Mouse (Mus musculus) cerebellum, postnatal 36 days (tissue): Measurements from ENCODE around the gene Baiap2.

Experiments used
- DNase-seq, 2 experiments: peaks; one replicate each; pipeline ENCODE4 v3.0.0; 2021 to 2022; ENCODE audit warnings: mixed read lengths in 2 of 2

The Baiap2 gene

GRCm38 (mm10) chr11:120014758-120015157 lies 72.2 kb downstream of the Baiap2 start:
- no peak for DNase-seq

GRCm38 (mm10) chr11:120017011-120017410 lies 74.4 kb downstream of the Baiap2 start:
- no peak for DNase-seq

DNA sequence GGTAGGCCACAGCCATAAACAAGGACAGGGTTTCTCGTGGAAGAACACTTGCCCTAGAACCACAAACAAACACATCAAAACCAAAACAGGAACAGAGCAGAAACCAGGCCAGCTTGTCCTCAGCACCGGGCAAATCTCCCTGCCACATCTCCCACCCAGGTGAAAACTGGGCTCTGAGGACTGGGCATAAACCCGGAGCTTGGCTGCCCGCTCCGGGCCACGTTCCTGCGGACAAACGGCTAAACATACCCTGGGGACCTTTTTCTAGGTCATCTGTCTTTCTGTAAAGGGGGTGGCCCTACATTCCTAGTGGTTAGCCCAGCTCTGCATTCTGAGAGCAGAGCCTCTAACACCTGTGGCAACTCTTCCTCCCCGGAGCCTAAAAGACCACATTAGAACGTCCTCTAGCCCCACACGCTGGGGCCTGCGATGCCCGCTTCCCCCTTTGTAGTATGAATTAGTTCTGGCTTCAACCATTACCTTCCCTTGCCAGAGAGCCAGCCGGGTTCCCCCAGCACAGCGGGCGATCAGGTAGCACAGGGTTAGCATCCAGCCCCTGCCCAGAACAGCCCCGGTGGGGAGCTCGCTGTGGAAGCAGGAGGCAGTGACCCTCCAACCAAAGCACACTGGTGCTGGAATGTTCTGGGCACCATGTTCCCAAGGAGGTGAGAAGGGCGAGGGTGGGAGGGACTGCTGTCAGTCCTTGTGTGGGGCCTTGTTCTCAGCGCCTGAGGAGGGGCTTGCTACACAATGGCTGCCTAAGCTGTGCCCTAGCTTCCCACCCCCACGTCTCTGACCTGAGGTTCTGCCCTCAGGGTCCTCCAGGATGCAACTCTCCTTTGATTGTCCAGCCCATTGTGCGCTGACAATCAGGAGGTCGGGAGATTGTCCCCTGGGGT lies 77.2 kb downstream of the Baiap2 start:
- no peak for DNase-seq

- peak in 1 of 2 experiments; percentile 49 for DNase-seq
These were observed 78.8 kb downstream of the Baiap2 start for GRCm38 (mm10) chr11:120021367-120021766.

DNA sequence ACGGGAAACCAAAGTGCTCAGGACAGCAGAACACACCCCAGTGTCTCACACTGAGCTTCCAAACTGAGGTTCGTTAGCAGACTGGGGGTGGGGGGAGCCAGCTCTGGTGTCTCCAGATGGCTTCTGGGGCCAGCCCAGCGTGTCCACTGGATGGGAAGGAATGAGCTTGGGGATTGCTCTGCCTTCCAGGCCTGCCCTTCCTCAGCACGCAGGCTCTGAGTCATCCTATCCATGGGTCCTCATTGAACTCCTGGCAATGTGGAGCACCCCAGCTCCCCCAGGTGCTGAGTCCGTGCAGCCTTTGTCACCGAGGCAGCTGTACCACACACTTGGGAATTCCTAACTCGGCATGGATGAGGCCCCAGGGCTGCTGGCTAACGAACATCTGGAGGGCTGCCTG lies 79.7 kb downstream of the Baiap2 start:
- peak; percentile 56 to 62 for DNase-seq

- DNase-seq, result peak; percentile 69 to 71
These were observed 80.3 kb downstream of the Baiap2 start for GRCm38 (mm10) chr11:120022841-120023240.

DNA sequence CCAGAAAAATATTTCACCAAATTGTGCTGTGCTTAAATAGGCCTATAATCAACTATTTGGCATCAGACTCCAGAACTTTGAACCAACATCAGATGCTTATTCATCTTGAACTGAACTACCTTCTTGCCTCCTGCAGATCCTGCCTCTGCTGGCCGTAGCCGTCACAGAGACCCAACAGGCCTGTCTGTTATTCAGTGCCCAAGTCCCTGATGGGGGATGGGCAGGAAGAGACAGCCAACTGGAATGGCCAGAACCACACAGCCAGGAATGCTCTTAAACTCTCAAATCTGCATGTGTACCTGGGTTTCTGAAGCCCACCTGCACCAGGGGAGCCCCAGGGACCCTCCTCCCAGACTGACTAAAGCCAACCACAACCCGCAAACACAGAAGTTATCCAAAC lies 84.4 kb downstream of the Baiap2 start:
- no peak for DNase-seq

DNA sequence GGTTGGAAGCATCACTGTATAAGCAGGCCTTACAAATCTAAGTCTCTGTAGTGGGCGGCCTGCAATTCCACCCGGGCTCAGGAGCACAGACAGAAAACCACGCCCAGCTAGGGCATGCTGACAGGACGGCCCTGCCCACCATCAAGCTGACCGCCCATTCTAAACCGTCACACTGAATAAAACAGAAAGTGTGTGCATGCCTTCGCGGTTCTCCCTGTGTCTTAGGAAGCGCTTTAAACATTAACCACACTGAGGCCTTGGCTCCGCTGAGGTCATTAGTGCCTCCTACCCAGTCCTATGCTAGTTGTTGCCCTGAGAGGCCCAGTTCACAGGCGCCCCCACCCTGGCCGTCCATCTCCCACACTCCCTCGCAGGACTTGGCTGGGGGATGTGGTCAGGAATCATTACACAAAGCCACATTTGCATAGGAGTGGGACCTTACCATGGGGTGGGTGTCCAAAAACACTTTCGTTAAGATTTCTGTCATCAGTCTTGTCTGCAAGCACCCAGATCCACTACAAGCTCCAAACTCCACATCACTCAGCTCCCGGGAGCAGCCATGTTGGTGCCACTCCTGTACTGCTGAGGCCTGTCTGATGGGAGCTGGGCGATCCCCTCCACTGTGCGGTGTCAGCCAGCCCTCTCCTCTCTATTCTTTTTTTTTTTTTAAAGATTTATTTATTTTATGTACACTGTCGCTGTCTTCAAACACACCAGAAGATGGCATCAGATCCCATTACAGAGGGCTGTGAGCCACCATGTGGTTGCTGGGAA lies 85.9 kb downstream of the Baiap2 start:
- no peak for DNase-seq

GRCm38 (mm10) chr11:120029431-120030144 lies 87.0 kb downstream of the Baiap2 start:
- DNase-seq, result peak in 1 of 2 experiments; percentile 55

DNA sequence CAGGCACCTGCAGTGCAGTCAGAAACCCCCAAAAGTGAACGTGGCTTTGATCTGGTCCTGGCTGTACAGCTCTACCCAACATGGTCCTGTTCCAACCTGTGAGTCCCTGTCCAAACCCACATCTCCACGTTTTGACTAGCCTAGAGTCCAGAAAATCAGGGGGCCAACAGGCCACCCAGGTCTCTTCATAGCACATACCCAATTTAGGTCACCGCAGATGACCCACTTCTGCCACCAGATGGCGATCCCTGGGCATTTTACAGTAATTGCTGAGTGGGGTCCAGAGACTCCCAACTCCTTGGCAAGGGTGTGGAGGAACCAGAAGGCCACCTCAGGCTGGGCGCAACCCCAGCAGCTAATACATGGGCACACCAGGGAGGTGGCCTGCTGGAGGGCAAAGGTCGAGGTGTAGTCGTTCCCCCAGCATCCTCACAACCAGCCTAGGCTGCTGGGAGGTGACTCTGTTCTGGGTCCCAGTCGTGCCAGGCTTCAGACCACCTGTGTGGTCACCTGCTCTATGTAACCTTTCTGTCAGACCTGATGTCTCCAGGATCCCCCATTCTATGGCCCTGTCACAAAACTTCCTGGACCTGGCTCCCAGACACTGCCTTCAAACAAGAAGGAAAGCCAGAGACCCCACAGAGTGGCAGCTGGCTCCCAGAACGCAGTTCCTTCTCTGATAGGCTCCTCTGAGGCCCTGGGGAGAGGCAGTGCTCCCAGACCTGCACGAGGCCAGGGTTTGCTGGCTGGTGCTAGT lies 87.8 kb downstream of the Baiap2 start:
- peak; percentile 72 to 75 for DNase-seq

- no peak for DNase-seq
These were observed 89.5 kb downstream of the Baiap2 start for GRCm38 (mm10) chr11:120032052-120032451.

GRCm38 (mm10) chr11:120033473-120033872 lies 90.9 kb downstream of the Baiap2 start:
- DNase-seq, result no peak

DNA sequence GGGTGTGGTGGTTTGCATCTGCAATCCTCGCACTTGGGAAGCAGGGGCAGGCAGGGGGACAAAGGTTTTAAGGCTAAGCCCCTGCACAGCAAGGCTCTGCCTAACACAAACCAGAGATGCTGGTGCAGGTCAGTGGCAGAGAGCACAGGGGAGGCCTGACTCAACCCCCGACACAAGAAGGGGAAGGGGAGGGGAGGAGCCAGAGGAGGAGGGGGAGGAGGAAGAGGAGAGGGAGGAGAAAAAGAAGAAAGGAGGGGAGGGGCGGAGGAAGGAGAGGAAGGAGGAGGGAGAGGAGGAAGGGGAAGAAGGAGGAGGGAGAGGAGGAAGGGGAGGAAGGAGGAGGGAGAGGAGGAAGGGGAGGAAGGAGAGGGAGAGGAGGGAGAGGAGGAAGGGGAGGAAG lies 91.7 kb downstream of the Baiap2 start:
- DNase-seq, result no peak

GRCm38 (mm10) chr11:120034762-120035161 lies 92.2 kb downstream of the Baiap2 start:
- DNase-seq, result no peak

DNA sequence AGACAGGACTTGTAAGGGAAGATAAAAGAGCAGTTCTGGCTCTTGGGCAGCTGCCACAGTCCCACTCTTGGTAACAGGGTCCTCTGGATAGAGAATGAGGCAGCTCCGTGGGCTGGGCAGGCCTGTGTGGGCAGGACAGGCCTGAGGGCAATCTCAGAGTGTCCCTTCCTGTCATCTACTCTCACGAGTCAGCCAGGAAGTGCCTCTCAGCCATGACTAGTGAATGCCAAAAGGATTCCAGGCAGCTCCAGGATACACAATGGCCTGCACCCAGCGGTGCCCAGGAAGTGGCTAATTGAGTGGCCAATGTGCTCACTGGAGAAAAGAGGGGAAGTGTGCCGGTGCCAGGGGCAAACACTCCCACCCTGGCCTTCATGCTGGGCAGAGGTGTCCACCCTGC lies 97.0 kb downstream of the Baiap2 start:
- no peak for DNase-seq

DNA sequence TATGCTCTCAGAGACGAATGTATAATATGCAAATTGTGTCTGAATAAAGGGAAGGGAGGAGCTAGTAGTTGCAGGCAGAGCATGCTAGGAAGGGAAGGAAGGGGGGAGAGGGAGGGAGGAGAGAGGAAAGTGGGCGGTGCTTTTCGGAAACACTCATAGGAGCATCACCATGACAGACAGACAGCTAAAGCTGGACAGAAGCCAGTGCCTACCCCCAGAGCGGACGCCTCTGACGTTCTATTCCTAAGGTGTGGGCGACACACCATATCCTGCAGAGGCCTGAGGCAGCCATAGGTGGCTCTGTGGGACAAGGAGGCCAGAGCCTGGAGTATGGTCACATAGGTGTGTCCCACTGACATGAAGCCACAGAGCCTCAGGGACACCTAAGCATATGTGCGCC lies 97.9 kb downstream of the Baiap2 start:
- DNase-seq, result no peak

DNA sequence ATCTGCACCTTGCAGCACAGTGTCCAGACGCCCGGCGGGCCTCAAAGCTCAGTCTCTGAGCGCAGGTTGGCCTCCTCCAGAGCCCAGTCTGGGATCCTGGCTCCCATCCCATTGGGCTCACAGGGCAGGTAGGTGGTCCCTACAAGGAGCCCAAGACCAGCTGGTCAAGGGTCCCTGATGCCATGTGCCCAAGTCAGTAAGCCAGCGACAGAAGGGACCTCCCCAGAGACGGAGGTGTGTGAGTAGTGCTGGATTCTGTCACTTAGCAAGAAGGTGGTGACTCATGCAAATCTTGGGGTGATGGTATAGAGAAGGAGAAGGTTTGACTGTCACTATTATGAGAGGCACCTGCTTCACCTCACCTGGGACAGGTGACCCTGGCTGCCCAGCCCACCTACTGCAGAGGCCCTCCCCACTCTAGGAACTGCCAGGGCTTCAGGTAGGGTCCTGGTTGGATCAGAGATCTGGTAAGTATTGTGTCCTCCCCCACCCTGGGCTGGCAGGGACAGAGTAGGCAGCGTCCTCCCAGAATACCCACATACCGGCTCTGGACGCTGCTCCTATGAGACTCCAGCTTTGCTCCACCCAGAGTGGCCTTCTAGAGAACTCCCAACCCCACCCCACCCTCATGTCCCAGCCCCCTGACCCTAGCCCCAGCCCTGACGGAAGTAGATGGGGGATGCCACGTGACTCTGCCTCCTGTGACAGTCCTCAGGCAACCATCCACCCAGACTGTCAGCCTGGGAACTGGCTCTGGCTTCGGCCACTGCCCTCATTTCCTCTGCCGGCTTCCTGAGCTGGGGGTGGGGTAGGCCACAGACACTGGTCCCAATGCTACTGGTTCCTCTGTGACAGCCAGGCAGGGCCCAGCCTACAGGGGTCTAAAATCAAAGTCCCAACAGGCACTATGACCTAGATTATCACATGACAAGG lies 98.9 kb downstream of the Baiap2 start:
- DNase-seq, result peak; percentile 68 to 75

DNA sequence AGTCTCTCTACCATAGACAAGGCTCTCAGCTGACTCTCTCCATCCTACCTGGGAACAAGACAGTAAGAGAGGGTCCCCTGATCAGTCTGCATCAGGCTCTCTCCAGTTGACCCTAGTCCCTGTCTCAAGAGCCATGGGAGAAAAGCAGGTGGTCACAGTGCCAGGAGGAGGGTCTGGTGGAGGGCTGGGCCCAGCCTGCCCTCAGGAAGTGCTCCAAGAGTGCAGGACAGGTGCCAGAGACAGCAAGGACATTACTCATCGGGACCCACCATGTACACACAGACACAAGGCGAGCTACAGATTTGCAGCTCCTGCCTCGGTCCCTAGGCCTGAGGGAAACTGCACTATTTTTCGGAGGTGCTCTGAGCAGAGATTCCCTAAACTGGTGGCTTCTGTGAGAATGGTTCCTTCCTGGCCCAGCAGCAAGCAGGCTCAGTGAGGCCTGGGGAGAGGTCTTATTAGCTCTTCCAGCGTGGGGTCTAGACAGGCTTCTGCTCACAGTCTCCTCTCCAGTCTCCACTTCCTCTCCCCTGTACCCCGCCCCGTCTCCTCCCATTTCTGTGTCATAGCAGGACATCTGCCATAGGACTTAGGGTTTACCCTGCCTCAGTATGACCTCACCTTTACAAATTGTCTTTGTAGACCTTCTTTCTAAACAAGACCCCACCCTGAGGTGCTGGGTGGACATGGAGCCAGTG lies 99.7 kb downstream of the Baiap2 start:
- no peak for DNase-seq

GRCm38 (mm10) chr11:120045341-120045740 lies 102.8 kb downstream of the Baiap2 start:
- peak in 1 of 2 experiments; percentile 36 for DNase-seq

- peak; percentile 64 to 67 for DNase-seq
These were observed 103.4 kb downstream of the Baiap2 start for GRCm38 (mm10) chr11:120045839-120046552.
